Mouse (Mus musculus): ENCODE results near the gene Sirt4. TPM values are rescaled to one million over a fixed set of nuclear protein-coding genes. Genes with fewer than 3 reads are reported as not detected.
A peak's percentile ranks its signal among the peaks of the same experiment; 100 is the strongest.

Gene Sirt4
- polyA plus RNA-seq (2015; fragmentation: Nextera tagmentation; extraction: Ambion mirVana): 31.6 and 32.6 TPM in 2 replicates

GRCm38 (mm10) chr5:115483947-115484920, at the start of gene Sirt4:
Sirt4 (minus strand) TSS chr5:115484725.
- Histone ChIP-seq H3K27me3 (replicated peaks) (peaks cover 3% of the 10 kb centered on the region), H3K4me3 (peak within 1 kb of the TSS; percentile 48), H3K27ac (peak within 1 kb of the TSS; percentile 89), H3K36me3 (replicated peaks) (no peaks in the 10 kb centered on the region), H3K4me2 (peak within 1 kb of the TSS; percentile 70), H3K9ac (peak within 1 kb of the TSS; percentile 59), H3K9me3 (no peaks in the 10 kb centered on the region), H3K4me1 (peaks cover 32% of the 10 kb centered on the region)
- ATAC-seq (replicated peaks): peak; percentile 89
- WGBS: 7% methylated on average over 30 of the region's 30 CpGs

GRCm38 (mm10) chr5:115531671-115532270, 47.2 kb upstream of the Sirt4 start:
- H3K4me1 ChIP-seq: peaks cover 24% of the 10 kb centered on the region
- peak overlapping the region; percentile 3; the same call in 1 of the 2 replicates for H3K9ac ChIP-seq
- H3K9me3 ChIP-seq: no peaks in the 10 kb centered on the region

GRCm38 (mm10) chr5:115530447-115530809, 45.9 kb upstream of the Sirt4 start:
- Histone ChIP-seq H3K27ac (0 out of 2 replicates have a peak overlapping the region, but pooled peaks have one; percentile 26), H3K4me3 (no peak overlapping the region), H3K9ac (no peak overlapping the region), H3K4me2 (no peak overlapping the region), H3K27me3 (replicated peaks) (no peaks in the 10 kb centered on the region), H3K4me1 (peaks cover 24% of the 10 kb centered on the region), H3K9me3 (no peaks in the 10 kb centered on the region), H3K36me3 (replicated peaks) (no peaks in the 10 kb centered on the region)
- ATAC-seq (replicated peaks): no peak
- WGBS: 83% methylated on average over 8 of the region's 8 CpGs

More at GRCm38 (mm10) chr5:115531671-115532270, 47.2 kb upstream of the Sirt4 start:
- no peaks in the 10 kb centered on the region for H3K36me3 ChIP-seq (replicated peaks)
- H3K4me3 ChIP-seq: no peak overlapping the region
- no peaks in the 10 kb centered on the region for H3K27me3 ChIP-seq (replicated peaks)
- ATAC-seq (replicated peaks): no peak
- H3K4me2 ChIP-seq: no peak overlapping the region
- peak overlapping the region; percentile 24; the same call in 1 of the 2 replicates for H3K27ac ChIP-seq
- WGBS: 51% methylated on average over 18 of the region's 18 CpGs

- ATAC-seq (replicated peaks): no peak
- Histone ChIP-seq H3K9ac (no peak overlapping the region), H3K27me3 (replicated peaks) (no peaks in the 10 kb centered on the region), H3K4me3 (no peak overlapping the region), H3K4me1 (peaks cover 24% of the 10 kb centered on the region), H3K27ac (peak overlapping the region; percentile 26; the same call in 1 of the 2 replicates), H3K9me3 (no peaks in the 10 kb centered on the region), H3K36me3 (replicated peaks) (no peaks in the 10 kb centered on the region), H3K4me2 (no peak overlapping the region)
- WGBS: 72% methylated on average over 7 of the region's 7 CpGs
These were observed 45.4 kb upstream of the Sirt4 start for GRCm38 (mm10) chr5:115529742-115530446.

- no peak overlapping the region for H3K9ac ChIP-seq
- 75% methylated on average over 8 of the region's 8 CpGs for WGBS
- peak overlapping the region; percentile 8; the same call in 1 of the 2 replicates for H3K27ac ChIP-seq
- no peaks in the 10 kb centered on the region for H3K27me3 ChIP-seq (replicated peaks)
- peaks cover 24% of the 10 kb centered on the region for H3K4me1 ChIP-seq
- no peak overlapping the region for H3K4me3 ChIP-seq
- no peak for ATAC-seq (replicated peaks)
- H3K36me3 ChIP-seq (replicated peaks): no peaks in the 10 kb centered on the region
- no peaks in the 10 kb centered on the region for H3K9me3 ChIP-seq
- no peak overlapping the region for H3K4me2 ChIP-seq
These were observed 44.8 kb upstream of the Sirt4 start for GRCm38 (mm10) chr5:115529364-115529741.

- H3K9me3 ChIP-seq: no peaks in the 10 kb centered on the region
- ATAC-seq (replicated peaks): no peak
- no peaks in the 10 kb centered on the region for H3K36me3 ChIP-seq (replicated peaks)
- no peak overlapping the region for H3K9ac ChIP-seq
- no peak overlapping the region for H3K4me2 ChIP-seq
- 88% methylated on average over 5 of the region's 5 CpGs for WGBS
- H3K27me3 ChIP-seq (replicated peaks): no peaks in the 10 kb centered on the region
- H3K4me3 ChIP-seq: no peak overlapping the region
- peaks cover 24% of the 10 kb centered on the region for H3K4me1 ChIP-seq
- no peak overlapping the region for H3K27ac ChIP-seq
These were observed 43.6 kb upstream of the Sirt4 start for GRCm38 (mm10) chr5:115528128-115528527.

- H3K36me3 ChIP-seq (replicated peaks): no peaks in the 10 kb centered on the region
- 88% methylated on average over 17 of the region's 17 CpGs for WGBS
- no peak overlapping the region for H3K4me3 ChIP-seq
- H3K4me2 ChIP-seq: no peak overlapping the region
- ATAC-seq (replicated peaks): no peak
- H3K4me1 ChIP-seq: peaks cover 19% of the 10 kb centered on the region
- no peaks in the 10 kb centered on the region for H3K27me3 ChIP-seq (replicated peaks)
- H3K9ac ChIP-seq: no peak overlapping the region
- H3K9me3 ChIP-seq: no peaks in the 10 kb centered on the region
- H3K27ac ChIP-seq: no peak overlapping the region
These were observed 42.1 kb upstream of the Sirt4 start for GRCm38 (mm10) chr5:115526456-115527202.

- H3K27ac ChIP-seq: no peak overlapping the region
- H3K9ac ChIP-seq: no peak overlapping the region
- WGBS: 74% methylated on average over 9 of the region's 9 CpGs
- peaks cover 12% of the 10 kb centered on the region for H3K4me1 ChIP-seq
- ATAC-seq (replicated peaks): no peak
- no peak overlapping the region for H3K4me2 ChIP-seq
- H3K36me3 ChIP-seq (replicated peaks): no peaks in the 10 kb centered on the region
- no peaks in the 10 kb centered on the region for H3K9me3 ChIP-seq
- no peaks in the 10 kb centered on the region for H3K27me3 ChIP-seq (replicated peaks)
- no peak overlapping the region for H3K4me3 ChIP-seq
These were observed 41.4 kb upstream of the Sirt4 start for GRCm38 (mm10) chr5:115525943-115526342.

GRCm38 (mm10) chr5:115525416-115525815, 40.9 kb upstream of the Sirt4 start:
- ATAC-seq (replicated peaks): no peak
- H3K9ac ChIP-seq: no peak overlapping the region
- no peaks in the 10 kb centered on the region for H3K27me3 ChIP-seq (replicated peaks)
- H3K27ac ChIP-seq: no peak overlapping the region
- H3K4me1 ChIP-seq: peaks cover 12% of the 10 kb centered on the region; the same call in 1 of the 2 replicates
- no peak overlapping the region for H3K4me2 ChIP-seq
- H3K4me3 ChIP-seq: no peak overlapping the region
- no peaks in the 10 kb centered on the region for H3K36me3 ChIP-seq (replicated peaks)
- H3K9me3 ChIP-seq: no peaks in the 10 kb centered on the region
- 93% methylated on average over 4 of the region's 4 CpGs for WGBS

GRCm38 (mm10) chr5:115524471-115524870, 39.9 kb upstream of the Sirt4 start:
- Histone ChIP-seq H3K27ac (no peak overlapping the region), H3K36me3 (replicated peaks) (no peaks in the 10 kb centered on the region), H3K4me3 (no peak overlapping the region), H3K9ac (no peak overlapping the region), H3K4me2 (no peak overlapping the region), H3K4me1 (peaks cover 11% of the 10 kb centered on the region; the same call in 1 of the 2 replicates), H3K27me3 (replicated peaks) (no peaks in the 10 kb centered on the region), H3K9me3 (no peaks in the 10 kb centered on the region)
- 59% methylated on average over 12 of the region's 12 CpGs for WGBS
- no peak for ATAC-seq (replicated peaks)

GRCm38 (mm10) chr5:115523971-115524370, 39.4 kb upstream of the Sirt4 start:
- ATAC-seq (replicated peaks): no peak
- Histone ChIP-seq H3K4me1 (peaks cover 9% of the 10 kb centered on the region; the same call in 1 of the 2 replicates), H3K9ac (no peak overlapping the region), H3K9me3 (no peaks in the 10 kb centered on the region), H3K36me3 (replicated peaks) (no peaks in the 10 kb centered on the region), H3K27ac (no peak overlapping the region), H3K4me2 (no peak overlapping the region), H3K27me3 (replicated peaks) (no peaks in the 10 kb centered on the region), H3K4me3 (no peak overlapping the region)
- 11% methylated on average over 15 of the region's 15 CpGs for WGBS

All from midbrain, embryonic 15.5 days (tissue).